Mouse (Mus musculus) erythroblast, embryonic 14.5 days (primary cell): ENCODE data around the gene 4931406C07Rik.

ENCODE experiments used
- GATA1 ChIP-seq: IDR thresholded peaks from 2 replicates; pipeline ENCODE4 v1.6.1; 2012; ENCODE audit warnings: low read length, inconsistent platforms, mixed read lengths
- TAL1 ChIP-seq: IDR thresholded peaks from 3 replicates; pipeline ENCODE4 v1.6.1; 2012; ENCODE audit warnings: low read length, inconsistent platforms, mixed read lengths

DNA sequence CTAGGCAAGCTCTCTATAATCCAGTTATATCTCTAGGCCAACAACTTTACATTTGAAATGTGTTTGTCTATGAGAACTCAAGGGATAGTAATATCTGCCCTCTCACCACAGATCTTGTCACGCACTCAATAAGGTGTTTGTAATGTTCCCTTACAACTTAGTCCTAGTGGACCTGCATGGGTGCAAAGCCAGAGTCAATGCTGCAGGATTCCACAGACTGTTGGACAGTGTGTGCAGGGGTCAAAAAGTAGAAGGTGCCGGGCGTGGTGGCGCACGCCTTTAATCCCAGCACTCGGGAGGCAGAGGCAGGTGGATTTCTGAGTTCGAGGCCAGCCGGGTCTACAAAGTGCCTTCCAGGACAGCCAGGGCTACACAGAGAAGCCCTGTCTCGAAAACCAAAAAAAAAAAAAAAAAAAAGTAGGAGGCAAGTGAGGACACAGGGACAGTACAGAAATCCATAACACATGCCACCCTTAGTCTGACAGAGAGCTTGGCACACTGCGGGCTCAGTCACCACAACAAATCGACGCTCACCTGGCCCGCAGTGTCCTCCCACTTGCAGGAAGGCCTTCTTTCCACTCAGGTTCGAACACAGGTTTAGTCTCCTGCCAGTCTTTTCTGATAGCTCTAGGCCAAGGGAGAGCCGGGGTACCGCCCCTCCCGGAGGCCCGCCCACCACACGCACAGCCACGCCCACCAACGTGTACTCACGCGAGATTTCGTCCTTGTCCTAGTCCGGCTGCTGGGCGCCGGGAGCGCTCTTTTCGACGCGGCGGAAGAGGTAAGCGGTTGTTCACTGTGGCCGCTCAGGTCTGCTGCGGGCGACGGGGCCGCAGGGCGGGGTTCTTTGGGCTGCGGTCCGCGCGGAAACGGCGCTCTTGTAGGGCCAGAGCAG is 498 bp downstream of the 4931406C07Rik start, which contains the start of gene Taf1d:
- TF ChIP-seq GATA1 (no peak), TAL1 (no peak)
